Mouse (Mus musculus) hindbrain, embryonic 16.5 days (tissue): ENCODE data around the gene Dhx34. TPM values are rescaled to one million over a fixed set of nuclear protein-coding genes. Genes with fewer than 3 reads are reported as not detected.

Experiments
- polyA plus RNA-seq: library from polyadenylated mRNA; unstranded; fragments of >200 nt; fragmentation: Nextera tagmentation; extraction: Ambion mirVana; gene quantifications from 2 replicates; pipeline ENCODE4 v1.2.1, GENCODE M21; 2015

Dhx34 gene
- polyA plus RNA-seq, 1 experiment from 2014 or later, result 9.6 TPM

Other genes starting within 250 kb of the Dhx34 start
- 5.0 and 6.9 TPM in 2 replicates for gene Bicra, start 174.1 kb downstream of the Dhx34 start, polyA plus RNA-seq
- 0.09 and 0.16 TPM in 2 replicates for gene Zfp541, start 160.2 kb downstream of the Dhx34 start, polyA plus RNA-seq
- 236 and 255 TPM in 2 replicates for gene Napa, start 123.6 kb downstream of the Dhx34 start, polyA plus RNA-seq
- 48.3 and 49.8 TPM in 2 replicates for gene Kptn, start 102.1 kb downstream of the Dhx34 start, polyA plus RNA-seq
- gene Slc8a2, start 92.2 kb downstream of the Dhx34 start, polyA plus RNA-seq, result 1.1 and 1.2 TPM in 2 replicates
- 96.6 and 122 TPM in 2 replicates for gene Meis3, start 46.9 kb downstream of the Dhx34 start, polyA plus RNA-seq
- gene C5ar2, start 22.1 kb upstream of the Dhx34 start, polyA plus RNA-seq, result 0.07 and 0.13 TPM in 2 replicates
- 2.1 and 2.4 TPM in 2 replicates for gene C5ar1, start 37.5 kb upstream of the Dhx34 start, polyA plus RNA-seq
- 55.5 and 62.4 TPM in 2 replicates for gene Inafm1, start 51.6 kb upstream of the Dhx34 start, polyA plus RNA-seq
- gene Ccdc9, start 64.8 kb upstream of the Dhx34 start, polyA plus RNA-seq, result 26.1 TPM in 2 replicates
- gene Bbc3, start 86.4 kb upstream of the Dhx34 start, polyA plus RNA-seq, result 31.3 and 32.7 TPM in 2 replicates
- gene Sae1, start 165.8 kb upstream of the Dhx34 start, polyA plus RNA-seq, result 267 and 272 TPM in 2 replicates
- 11.7 and 13.4 TPM in 2 replicates for gene Zc3h4, start 178.9 kb upstream of the Dhx34 start, polyA plus RNA-seq
- gene Tmem160, start 230.7 kb upstream of the Dhx34 start, polyA plus RNA-seq, result 77.0 and 86.9 TPM in 2 replicates